Mouse (Mus musculus) kidney, adult 11 months (tissue): Measurements from ENCODE around the gene Tmem156.

ENCODE experiments used
- DNase-seq: peaks from one replicate; pipeline ENCODE4 v3.0.0; 2022

The Tmem156 gene

DNA sequence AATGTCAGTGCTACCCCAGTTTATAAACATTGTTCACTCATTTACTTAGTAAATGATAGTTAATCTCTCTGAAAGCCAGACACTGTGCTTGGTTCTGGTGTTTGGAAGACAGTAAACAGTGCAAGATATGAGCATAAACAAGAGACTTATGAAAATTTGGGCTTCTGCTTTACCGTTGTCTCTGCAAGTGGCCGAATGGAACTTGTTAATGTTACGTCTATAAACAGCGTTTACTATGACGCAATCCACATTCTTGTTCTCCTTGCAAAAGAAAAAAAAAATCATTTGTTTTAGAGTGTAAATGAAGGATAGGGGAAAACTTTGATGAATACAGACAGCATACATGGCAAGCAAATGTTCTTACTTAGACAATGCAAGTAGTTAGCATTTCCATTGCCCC is at the start of gene Tmem156:
TSS of gene Tmem156 (minus strand) at position 212 of the 400 bp plus-strand sequence.
- DNase-seq, result no peak

GRCm38 (mm10) chr5:65141242-65141641 is 49.3 kb upstream of the Tmem156 start:
- DNase-seq, result no peak

GRCm38 (mm10) chr5:65137073-65137472 is 45.1 kb upstream of the Tmem156 start:
- no peak for DNase-seq

- no peak for DNase-seq
These were observed 44.2 kb upstream of the Tmem156 start for GRCm38 (mm10) chr5:65136159-65136558.

GRCm38 (mm10) chr5:65131211-65131879 is 39.4 kb upstream of the Tmem156 start:
- DNase-seq, result no peak

DNA sequence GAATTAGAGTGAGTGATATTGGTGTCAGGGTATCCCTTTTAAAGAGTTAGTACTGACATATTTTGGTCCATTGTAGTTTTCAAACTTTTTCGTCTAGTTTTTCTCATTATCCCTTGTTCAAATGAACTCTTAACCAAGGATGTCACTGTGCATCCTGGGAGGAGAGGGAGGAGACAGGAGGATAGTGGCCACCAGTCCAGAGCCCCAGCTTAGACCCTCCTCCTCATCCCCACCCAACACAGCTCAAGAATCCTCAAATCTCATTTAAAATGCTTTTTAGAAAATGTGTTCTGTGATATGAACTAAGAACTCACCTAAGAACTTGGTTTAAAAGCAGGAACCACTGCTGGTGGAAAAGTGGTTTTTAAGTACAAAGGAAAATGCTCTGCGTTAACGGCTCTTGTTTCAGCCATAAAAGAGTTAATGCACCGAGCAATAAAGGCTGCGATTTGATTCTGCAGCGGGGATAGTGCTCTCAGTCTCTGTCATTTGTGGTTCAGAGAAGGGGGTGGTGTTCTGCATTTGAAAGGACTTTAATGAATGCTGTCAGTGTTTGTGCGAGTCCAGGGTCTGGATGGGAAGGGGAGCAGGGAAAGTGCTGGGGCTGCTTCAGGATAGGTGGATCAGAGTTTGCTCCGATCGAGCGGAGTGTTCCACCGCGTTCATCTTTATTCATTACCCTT is 38.7 kb upstream of the Tmem156 start:
- DNase-seq, result no peak

DNA sequence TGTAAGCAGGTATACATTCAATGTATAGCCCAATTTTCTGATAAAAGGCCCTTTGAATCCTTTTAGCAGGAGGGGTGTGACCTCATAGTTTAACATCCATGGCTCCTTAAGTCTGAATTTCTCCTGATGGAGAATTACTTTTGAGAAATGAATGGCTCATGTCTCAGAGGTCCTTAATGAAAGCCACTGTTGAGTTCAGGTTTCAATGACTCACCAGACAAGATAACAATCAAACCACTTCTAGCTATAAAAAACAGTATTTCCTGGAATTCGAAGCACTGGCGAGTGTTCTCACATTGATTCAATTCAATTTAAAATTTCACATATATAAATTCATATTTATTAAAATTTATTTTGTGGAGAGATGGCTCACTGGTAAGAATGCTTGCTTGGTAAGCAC is 36.5 kb upstream of the Tmem156 start:
- DNase-seq, result no peak

GRCm38 (mm10) chr5:65126137-65126536 is 34.2 kb upstream of the Tmem156 start:
- DNase-seq, result no peak

GRCm38 (mm10) chr5:65122616-65123015 is 30.7 kb upstream of the Tmem156 start:
- DNase-seq, result no peak

- DNase-seq, result no peak
These were observed 28.0 kb upstream of the Tmem156 start for GRCm38 (mm10) chr5:65119918-65120317.

- DNase-seq, result no peak
These were observed 27.6 kb upstream of the Tmem156 start for GRCm38 (mm10) chr5:65119495-65119894.

- no peak for DNase-seq
These were observed 24.9 kb upstream of the Tmem156 start for GRCm38 (mm10) chr5:65116789-65117188.

GRCm38 (mm10) chr5:65113323-65113722 is 21.4 kb upstream of the Tmem156 start:
- DNase-seq, result no peak

- peak; percentile 32 for DNase-seq
These were observed 20.3 kb upstream of the Tmem156 start for GRCm38 (mm10) chr5:65112225-65112624.

GRCm38 (mm10) chr5:65107773-65108432 is 16.0 kb upstream of the Tmem156 start:
- DNase-seq, result no peak

GRCm38 (mm10) chr5:65106876-65107772 is 15.2 kb upstream of the Tmem156 start, which contains the start of gene Klhl5:
TSS of gene Klhl5 (plus strand) at chr5:65107539.
- peak; percentile 90 for DNase-seq

DNA sequence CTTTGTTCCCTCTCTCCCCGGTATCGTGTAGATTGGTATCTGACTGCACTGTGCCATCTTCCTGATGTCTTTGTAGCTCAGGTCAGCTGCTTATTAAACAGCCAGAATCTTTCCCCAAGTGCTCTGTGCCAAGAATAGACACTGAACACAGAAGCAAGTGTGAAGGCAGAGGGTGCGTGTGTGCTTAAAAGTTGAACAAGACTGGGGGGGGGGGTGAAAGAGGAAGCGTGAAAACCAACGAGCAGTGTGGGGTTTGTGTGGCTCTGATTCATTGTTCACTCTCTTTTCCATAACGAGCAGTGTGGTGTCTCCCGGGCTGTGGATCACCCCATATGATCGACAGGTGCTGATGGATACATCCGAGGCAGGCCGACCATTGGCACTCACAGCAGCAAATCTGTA is 10.7 kb upstream of the Tmem156 start:
- no peak for DNase-seq

DNA sequence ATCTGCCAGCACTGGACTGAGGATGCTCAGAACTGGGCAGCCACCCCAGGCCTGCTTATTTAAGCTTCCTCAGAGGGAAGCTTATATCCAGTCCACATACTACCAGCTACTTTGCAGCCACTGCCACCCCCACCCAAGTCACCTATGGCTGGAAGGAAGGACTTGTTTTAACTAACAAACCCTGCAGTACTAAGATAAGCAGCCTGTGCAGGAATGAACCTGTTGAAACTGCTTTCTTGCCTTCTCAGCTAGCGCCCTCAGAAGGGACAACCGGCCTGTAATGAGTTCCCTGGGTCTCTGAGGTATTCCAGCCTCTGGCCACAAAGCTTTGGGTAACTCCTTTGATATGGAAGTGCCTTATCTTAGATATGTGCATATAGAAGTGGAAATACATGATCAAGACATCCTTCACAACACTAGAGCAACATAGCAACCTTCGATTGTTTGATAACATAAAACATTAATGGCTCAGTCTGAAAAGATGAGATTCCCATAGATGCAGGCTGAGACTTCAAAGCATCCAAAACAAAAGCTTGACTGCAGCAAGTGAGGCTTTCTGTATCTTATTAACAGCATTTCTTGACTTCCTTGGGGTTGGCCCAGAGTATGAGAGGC is 10.2 kb upstream of the Tmem156 start:
- no peak for DNase-seq

- DNase-seq, result no peak
These were observed 9.7 kb upstream of the Tmem156 start for GRCm38 (mm10) chr5:65101621-65102020.

DNA sequence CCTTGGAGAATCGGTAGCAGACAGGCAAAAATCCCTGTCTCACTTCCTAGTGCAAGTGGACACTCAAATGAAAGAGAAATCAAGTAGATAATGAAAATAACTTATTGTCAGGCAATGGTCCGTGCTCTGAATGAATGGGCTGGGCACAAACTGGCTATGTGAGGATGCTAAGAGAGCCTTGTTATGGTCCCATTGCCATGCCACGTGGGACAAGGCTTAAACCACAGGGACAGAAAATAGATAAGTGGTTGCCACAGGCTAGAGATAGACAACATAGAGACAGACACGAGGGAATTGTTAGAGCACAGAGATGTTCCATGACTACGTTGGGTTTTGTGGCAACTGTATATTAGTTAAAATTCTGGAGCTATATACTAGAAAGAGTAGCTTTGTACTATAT is 9.3 kb upstream of the Tmem156 start:
- DNase-seq, result no peak

DNA sequence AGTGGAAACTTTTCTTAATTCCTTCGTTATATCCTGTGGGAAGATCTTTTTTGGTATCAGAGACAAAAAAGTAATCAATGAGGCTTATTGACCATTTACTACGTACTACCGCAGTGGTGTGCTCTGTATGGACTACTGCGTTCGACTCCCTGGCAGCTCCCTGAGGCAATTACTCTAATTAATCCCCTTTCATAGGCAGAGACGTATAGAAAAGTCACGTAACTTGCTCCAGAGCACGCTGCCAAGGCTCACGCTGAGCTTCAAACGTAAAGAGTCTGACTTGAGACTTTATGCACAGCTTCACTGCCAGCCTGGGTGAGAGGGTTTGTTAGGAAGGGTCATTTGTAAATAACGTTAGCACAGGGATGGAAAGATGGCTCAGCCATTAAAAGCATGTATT is 8.1 kb upstream of the Tmem156 start:
- no peak for DNase-seq

GRCm38 (mm10) chr5:65097457-65097856 is 5.5 kb upstream of the Tmem156 start:
- DNase-seq, result no peak

DNA sequence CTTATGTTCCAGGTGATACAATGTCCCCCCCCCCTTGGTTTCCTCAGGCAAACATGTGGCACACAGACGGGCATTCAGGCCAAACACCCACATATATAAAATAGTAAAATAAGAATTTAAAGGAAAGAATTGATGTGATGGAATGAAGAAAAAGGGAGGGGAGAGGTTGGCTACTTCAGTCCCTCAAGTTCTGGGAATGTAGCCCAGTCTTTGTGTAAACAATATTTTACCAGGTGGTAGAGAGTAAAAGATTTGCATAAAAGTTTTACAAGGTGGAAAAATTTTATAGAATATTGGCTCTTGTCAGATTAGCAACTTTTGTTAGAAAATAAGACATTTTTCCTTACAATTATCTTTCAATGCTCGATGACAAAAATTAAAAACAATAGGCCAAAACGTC is 4.9 kb upstream of the Tmem156 start:
- no peak for DNase-seq
